Mouse (Mus musculus) gastrocnemius, postnatal 25 days (tissue): ENCODE measurements around the gene Cmpk2. TPM values are rescaled to one million over a fixed set of nuclear protein-coding genes. Genes with fewer than 3 reads are reported as not detected.
"Not testable (repeated sequence)": the region's sequence is repeated elsewhere in the genome, so short reads cannot be mapped to it uniquely, and the experiment has no call there.

Experiments
- DNase-seq: peaks from one replicate; pipeline ENCODE4 v3.0.0; 2022
- long read RNA-seq, 2 experiments: library from polyadenylated mRNA; stranded (forward); transcript quantifications; one replicate each; pipeline ENCODE4 v2.0.0; 2021
- total RNA-seq, 2 experiments: library from RNA; stranded (reverse); gene quantifications; 1 replicate in 1 of 2; 2 replicates in 1 of 2; pipeline ENCODE4 v1.2.3; 2021

The Cmpk2 gene
- 1 to 10 TPM; 1.7 to 1.9 TPM for total RNA-seq
- long read RNA-seq, experiment 1, partial matches to known transcripts: 0 of 1 reads
- long read RNA-seq, experiment 1, other reads (novel, unspliced or antisense): 0 of 1 reads
- long read RNA-seq, experiment 2, partial matches to known transcripts: 0 of 4 reads
- long read RNA-seq, experiment 2, other reads (novel, unspliced or antisense): 1 of 4 reads

DNA sequence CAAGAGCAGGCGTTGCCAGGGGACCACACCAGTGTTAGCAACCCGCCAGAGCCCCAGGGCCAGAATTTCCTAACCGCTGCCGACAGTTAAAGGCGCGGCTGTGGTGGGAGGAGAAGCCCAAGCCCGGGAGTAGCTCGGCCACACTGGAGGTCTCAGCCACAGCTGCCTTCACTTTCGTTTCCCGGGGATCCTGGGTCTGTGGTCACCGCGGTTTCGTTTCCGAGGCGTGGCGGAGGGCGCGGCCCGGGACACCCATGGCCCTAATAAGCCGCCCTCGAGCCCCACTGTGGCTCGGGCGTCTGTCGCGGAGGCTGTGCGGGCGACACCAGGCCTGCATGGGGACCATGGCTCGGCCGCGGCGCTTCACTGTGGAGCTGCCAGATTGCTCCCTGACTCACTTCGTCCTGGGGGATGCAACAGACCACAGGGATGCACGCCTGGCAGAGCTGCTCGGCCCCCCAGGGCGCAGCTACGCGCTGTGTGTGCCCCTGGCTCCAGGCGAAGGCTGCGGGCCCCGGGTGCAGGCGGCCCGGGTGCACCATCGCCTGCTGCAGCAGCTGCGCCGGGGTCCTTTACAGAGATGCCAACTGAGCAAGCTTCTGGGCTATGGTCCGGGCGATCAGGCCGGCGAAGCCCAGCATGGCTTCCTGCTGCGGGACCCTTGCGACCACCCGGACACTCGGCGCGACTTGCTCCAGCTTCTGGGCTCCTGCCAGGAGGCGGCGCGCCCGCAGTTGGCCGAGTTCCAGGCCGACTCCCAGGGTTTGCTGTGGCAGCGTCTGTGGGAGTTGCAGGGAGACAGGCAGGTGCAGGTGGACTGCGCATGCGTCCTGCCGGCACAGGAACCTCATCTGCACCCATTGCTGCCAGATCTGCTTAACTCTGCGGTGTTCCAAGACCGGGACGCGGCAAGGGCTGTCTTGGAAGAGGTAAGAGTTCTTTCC lies at the start of gene Cmpk2:
Gene Cmpk2 (plus strand): TSS at position 107 of the 944 bp plus-strand sequence.
- peak; percentile 80 for DNase-seq

DNA sequence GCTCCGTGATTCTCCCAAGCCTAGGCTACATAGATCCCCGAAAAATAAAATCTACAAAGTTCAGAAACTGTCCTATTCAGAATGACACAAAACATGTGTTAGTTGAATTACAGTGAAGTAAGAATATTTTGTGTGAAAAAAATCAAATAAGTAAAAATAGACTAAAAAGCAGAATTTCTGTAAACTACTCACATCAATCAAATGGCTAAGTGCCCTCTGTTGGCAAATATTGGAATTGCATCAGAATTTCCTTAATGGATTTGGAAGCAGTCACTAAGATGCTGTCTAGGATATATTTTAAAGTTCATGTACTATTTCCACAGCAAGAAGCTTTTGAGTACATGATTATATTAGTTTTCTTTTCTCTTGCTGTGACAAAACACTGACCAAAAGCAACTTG lies 44.2 kb upstream of the Cmpk2 start:
- no peak for DNase-seq

DNA sequence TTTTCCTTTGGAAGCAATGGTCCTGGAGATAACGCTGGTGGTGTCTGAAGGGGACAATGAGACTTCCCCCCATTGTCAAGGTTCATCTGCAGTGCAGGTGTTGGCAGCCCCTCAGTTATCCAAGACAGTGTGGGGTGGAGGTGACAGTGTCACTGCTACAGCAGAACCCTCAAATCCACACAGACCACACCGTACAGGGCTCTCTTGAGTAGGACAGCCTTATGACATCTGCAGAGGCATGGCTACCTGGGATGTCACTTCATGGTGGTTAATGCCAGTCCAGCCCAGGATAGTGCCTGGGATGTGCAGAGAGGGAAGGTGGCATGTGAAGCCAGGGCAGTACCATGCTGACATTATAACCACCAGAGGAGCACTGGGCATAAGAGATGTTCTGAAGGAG lies 40.2 kb upstream of the Cmpk2 start:
- DNase-seq: not testable (repeated sequence)

DNA sequence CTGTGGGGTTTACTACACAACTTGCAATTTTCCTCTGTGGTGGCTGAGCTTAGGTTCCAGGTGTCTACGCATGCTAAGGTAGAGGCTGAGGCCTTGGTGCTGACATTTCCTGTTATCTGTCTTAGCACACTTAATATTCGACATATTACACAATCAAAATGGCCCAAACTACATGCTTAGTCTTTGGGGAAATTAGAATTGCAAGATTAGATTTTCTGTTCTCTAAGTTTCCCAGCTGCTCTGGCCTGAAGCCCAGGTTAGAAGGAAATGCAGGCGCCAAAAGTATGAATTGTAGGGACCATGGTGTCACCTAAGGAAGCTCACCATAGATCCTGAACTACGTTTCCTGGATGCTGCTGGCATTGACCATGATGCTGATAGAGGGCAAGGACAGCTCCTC lies 32.7 kb upstream of the Cmpk2 start:
- DNase-seq: no peak

DNA sequence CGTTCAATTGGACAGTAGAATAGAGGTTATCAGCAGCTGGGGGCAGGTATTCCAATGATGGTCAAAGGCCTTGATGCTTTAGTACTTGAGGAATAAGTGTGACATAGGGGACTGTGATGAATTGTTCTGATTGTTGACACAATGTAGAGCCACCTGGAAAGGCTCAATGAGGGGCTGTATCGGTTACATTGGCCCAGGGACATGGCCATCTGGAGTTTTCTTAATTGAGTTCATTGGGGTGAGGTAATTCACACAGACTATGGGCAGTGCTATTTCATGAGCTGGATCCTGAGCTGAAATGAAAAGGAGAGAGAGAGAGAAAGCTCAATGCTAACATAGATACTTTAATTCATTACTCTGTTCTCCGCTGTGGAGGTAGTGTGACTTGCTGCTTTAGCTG lies 31.1 kb upstream of the Cmpk2 start:
- DNase-seq: no peak

DNA sequence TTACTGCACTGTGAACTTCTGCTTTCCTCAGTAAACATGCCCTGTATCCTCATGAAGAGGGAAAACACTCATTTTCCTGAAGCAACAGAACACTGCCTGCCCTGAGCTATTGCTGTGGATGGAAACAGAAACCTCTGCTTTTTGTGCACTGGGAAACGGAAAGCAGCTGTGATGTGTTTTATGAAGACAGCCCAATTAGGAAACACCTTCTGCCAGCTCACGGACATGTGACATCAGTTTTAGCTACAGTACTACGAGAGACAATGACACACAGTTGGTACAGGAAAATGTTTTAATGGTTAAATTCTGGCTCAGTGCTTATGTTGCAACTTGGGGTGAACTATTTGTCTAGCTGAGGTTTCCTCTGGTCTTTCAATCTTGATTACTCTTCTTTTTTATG lies 29.6 kb upstream of the Cmpk2 start:
- no peak for DNase-seq

DNA sequence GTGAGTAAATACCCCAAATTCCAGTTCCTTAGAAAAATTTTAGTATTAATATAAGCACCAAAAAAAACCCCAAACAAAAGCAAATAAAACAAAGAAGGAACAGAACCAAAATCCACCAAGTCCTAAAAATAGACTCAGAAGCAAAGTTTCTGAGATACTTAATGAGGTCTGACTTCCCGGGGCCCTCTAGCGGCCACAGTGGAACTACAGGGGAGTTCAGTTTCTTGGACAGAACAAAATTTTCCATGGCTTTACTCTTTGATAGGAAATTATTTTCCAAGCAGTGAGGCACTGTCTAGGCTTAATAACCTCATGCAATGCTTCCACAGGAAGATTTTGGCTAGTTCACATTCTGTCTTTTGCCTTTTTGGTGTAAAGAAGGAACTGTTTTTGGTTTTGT lies 24.9 kb upstream of the Cmpk2 start:
- peak; percentile 60 for DNase-seq

DNA sequence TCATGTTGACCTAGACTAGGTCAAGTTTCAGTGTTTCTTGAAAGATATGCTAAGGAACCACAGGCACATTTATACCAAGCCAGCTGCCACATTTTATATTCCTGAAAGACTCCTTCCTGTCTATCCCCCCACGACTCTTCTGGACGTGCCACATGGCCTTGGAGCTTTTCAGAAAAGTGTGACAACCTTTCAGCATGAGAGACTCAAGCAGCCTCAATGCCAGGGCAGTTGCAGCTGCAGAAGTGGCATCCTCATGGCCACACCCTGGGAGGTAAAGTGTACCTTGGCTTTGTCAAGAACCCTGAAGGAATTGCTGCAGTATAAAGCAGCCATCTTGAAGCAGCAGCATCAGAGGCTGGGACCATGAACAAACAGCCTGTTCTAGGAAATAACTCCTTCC lies 24.5 kb upstream of the Cmpk2 start:
- no peak for DNase-seq

DNA sequence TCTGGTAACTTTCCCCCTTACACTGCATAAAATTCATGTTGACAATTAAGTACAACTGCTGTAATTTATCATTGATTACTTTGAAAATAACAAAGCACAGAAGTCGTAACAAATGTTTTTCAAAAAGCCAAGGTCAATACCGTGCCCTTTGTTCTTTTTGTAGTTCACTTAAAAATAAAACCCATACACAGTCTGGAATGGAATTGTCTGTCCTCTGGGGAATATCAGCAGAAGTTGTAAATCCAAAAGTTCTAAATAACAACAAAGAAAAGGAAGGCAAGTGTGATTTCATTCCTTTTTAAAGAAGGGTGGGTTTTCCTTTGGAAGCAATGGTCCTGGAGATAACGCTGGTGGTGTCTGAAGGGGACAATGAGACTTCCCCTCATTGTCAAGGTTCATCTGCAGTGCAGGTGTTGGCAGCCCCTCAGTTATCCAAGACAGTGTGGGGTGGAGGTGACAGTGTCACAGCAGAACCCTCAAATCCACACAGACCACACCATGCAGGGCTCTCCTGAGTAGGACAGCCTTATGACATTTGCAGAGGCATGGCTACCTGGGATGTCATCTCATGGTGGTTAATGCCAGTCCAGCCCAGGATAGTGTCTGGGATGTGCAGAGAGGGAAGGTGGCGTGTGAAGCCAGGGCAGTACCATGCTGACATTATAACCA lies 22.5 kb upstream of the Cmpk2 start:
- DNase-seq: no peak

DNA sequence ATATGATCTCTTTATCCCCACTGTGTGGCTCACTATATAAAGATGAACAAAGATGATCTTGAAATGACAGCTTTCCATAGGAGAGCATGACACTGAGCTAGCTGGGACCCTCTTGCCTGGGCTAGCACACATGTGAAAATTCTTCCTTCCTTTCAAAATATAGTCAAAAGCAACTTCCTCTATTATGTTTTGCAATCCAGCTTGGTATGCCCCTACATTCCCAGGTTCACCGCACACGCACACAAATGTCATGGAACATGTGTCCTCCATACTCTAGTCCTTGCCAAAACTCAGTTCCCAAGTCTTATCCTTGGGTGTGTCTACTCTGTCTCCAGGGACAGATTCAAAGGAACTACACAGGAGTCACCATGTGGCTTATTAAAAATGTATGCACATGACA lies 19.5 kb upstream of the Cmpk2 start:
- DNase-seq: no peak

DNA sequence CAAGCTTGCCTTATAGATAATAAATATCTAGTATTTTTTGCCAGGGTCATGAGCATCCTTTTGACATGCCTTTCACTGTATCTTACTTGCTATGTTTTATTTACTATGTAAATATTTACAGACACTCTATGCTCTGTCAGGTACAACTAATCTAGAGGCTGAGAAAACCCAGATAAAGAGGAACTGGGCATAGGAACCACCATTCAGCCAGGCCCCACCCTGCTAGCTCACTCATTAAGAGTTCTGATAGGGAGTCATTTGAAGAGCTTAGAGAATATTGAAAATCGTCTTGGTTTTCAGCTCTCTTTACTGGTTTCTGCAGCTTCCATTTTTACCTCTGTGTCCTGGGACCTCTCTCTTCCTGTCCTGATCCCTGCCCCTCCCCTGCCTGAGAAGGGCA lies 17.9 kb upstream of the Cmpk2 start:
- DNase-seq: no peak

DNA sequence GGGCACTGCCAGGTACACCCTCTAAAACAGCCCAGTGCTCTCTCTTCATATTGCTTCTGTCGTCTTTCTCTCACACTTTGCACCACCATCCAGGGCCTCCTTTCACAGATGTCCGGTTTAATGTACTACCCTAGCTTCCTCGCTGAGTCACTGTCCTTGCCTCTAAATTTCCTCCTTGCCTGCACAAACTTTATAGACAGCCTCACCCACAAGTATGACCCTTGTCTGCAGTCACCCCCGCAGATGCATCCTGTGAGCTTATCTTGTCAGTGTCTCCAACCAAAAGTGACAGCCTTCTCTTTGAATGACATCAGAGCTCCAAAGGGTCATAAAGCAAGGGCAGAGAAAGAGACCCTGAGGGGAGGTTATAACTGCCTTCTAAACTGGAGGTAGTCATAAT lies 16.1 kb upstream of the Cmpk2 start:
- no peak for DNase-seq

DNA sequence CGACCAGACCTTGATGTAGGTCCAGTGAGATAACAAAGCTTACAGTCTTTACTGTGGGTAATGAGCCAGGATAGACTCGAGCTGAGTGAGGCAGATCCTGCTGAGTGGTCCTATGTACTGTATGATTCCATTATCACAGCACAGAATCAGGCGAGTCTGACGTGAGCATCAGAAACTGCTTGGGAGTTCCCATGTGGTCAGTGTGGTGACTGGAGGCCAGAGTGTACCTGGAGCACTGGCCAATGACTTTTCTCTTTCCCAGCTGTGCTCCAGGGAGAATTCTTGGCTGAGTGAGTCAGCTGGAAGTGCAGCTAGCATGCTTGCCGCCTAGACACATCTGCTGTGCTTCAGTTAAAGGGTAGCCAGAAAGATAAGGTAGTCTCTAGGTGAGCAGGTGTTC lies 14.3 kb upstream of the Cmpk2 start:
- DNase-seq: no peak

DNA sequence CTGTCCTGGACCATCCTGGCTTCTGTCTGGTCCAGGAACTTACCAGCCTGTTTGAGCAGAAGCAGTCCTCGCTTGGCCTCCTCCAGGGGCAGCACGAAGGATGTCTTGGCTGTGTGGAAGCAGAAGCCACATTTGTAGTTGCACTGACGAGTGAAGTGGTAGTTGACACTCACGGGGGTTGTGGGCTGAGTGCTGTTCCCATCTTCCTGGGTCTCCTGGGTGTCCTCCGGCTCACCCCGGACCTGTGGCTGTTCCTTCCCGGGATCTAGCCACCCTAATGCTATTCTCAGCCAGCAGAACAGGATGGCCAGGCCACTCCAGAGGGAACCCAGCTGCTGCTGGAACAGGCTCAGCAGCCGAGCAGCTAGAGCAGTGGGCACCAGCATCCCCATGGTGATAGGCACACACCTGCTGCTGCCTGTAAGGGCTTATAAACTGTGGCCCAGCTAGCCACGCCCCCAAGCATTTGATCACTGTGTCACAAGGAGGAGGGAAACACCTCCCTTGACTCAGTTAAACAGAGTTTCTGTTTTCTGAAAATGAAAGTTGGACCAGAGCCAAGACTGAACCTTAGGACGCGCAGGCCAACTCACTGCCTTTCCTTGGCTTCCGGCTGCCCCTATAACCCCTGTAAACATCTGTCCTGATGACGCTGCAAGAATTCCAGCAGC lies 12.8 kb upstream of the Cmpk2 start, which contains the start of gene Rsad2:
Gene Rsad2 (minus strand): TSS at position 425 of the 671 bp plus-strand sequence.
- DNase-seq: peak; percentile 69

DNA sequence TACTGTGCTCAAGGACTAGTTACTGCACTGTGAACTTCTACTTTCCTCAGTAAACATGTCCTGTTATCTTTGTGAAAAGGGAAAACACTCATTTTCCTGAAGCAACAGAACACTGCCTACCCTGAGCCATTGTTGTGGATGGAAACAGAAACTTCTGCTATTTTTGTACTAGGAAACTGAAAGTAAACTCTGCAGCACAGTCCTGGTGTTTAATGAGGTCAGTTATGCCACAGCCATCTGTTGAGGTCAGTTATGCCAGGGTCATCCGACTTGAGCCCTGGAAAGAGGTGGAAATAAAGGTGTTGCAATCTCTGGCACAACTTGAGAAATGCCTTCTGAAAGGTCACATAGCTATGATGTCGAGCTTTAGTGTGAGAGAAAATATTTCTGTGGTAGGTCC lies 8.9 kb upstream of the Cmpk2 start:
- no peak for DNase-seq

DNA sequence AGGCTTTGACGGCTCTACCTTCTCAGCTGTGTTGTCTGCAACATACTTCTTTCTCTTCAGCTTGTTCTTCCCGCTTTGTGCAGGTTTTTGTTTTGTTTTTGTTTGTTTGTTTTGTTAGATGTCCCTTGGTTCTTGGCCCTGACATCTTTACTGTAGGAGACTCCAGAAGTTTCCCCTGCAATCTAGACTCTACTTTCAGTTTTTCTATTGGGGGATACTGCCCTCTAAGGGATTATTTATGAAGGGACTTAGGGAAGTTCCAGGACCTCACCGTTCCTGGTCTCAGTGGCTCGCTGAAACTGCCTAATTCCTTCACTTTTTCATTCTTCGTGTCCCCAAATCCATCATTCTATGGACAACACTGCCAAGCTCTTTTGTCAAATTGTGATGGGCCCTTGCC lies 3.4 kb upstream of the Cmpk2 start:
- DNase-seq: no peak

DNA sequence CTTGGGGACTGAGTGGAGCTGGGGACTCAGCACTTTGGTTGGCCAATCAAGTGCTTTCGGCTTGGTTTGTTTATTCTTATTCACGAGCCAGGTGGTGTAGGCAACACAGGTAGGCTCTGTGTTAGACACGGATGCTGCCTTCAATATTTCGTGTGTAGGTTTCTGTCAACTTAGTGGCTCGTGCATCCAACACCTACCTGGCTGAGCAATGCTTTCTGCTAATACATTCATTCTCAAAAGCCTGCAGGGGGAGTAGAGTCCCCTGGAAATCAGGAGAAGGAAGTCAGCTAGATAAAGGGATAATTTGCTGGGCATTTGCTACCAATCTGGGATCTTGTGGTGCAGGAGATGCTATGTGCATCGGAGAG lies 1.0 kb downstream of the Cmpk2 start:
- DNase-seq: no peak

DNA sequence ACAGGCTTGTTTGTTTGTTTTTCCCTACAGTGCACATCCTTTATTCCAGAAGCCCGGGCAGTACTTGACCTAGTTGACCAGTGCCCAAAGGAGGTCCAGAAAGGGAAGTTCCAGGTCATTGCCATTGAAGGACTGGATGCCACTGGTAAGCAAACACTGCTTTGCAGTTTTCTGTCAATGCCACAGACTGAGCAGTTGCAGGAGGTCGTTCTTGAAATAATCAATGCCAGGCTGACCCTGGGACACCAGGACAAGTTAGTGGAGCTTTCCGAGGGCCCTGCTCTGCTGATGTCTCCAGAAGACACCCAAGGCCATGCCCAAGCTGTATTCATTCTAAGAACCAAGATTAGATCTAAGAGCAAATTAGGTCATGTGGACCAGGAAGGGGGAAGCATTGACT lies 2.4 kb downstream of the Cmpk2 start:
- DNase-seq: no peak

DNA sequence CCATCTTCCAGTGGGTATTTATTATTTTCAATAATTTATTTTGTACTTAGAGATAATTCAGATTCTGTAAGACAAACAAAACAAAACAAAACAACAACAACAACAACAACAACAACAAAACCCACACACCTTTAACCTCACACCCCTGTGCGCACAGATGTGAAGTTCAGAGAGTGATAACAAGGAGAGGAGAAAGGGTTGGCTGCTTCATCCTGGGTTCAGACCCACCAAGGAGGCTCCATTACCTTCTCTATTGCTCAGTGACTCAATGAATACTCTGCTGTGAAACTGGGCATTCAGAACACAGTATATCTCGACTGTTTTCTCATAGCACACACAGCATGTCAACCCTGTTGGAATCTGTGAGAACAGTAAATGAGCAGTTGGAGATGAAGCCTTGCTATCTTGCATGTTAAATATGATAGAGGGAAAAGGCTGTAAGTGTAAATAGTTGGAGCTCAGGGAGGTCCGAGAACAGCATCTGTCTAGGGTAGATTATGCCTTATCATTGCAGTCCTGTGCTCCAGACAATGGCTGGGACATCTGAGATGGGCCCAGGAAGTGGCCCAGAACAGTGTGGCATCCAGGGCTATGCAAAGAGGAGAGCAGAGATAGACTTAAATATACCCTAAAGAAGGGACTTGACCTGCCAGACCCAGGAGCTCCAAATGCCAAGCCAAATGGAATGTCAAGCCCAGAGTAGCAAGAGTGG lies 3.9 kb downstream of the Cmpk2 start:
- no peak for DNase-seq

DNA sequence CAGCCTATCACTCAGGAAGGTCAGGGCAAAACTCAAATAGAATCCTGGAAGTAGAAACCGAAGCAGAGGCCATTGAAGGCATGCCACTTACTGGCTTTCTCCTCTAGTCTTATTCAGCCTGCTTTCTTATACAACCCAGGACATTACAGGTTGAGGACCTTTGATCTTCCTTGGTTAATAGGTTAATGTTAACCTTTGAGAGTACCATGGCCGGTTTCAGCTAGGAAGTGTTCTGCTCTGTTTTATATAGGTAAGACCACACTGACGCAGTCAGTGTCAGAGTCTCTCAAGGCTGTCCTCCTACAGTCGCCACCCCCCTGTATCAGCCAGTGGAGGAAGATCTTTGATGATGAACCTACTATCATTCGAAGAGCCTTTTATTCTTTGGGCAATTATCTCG lies 4.7 kb downstream of the Cmpk2 start:
- DNase-seq: no peak

DNA sequence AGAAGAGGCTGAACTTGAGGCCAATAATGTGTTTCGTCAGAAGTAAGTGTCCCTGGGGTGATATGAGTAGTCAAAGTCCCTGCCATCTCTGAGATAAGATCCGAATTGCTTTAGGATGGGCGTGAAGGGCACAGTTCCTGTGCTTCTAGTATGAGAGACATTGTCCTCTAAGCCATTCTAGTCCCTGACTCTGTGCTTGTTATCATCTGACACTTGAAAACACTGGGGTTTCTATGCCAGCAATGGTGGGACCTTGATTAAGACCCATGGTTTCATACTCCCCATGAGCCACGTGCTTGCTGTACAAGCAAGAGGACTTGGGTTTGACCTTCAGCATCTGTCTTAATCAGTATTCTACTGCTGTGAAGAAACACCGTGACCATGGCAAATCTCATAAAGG lies 8.2 kb downstream of the Cmpk2 start:
- DNase-seq: no peak
